Mouse (Mus musculus) NIH3T3 (cell line): Measurements from ENCODE around the gene Tgm1.

Source experiments
- DNase-seq: peaks from one replicate; pipeline ENCODE4 v3.0.0-alpha.2; 2012; ENCODE audit warnings: low read depth

Tgm1 gene

DNA sequence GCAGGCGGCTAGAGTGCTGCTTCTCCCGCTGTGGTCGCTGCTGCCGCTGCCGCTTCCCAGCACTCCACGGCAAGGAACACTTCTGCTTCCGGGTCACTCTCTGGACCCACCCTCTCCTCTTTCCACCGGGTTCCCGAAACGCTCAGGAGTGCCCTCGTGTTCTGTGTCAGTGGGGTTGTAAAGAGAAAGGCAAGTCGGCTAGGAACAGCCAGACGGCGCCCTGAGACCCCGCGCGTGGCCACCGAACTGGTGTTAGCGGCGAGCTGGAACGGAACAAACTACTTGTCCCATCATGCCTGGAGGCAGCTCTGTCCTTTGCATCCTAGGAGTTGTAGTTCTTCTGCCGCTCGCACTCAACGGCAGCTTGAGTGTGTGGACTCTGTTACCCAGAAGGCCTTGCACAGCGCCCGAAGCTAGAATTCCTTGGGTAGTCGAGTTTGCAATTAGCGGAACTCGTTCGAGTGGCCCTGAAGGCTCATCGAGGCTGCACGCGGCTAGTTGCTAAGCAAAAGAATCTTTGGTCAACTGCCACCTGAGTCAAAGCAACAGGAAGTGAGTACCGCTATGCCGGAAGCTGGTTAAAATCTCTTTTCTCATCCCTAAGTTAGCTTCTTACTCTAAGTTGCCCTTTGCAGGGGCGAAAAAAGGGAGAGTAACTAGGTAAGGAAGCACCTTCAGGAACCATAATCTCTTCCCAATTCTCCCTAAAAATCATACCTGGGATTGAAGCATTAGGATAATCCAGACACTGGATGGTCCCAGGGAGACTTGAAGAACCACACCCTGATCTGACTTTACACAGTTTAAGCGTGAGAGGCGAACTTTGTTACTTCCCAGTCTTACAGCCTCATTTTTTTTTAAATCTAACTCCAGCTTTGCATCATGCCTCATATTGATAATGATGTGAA is 41.6 kb downstream of the Tgm1 start, which contains the start of the genes Gmpr2 and Nedd8:
TSS of gene Gmpr2 (plus strand) at position 109 of the 908 bp plus-strand sequence.
TSS of gene Nedd8 (minus strand) at position 292 of the 908 bp plus-strand sequence.
- DNase-seq: peak; percentile 94

- no peak for DNase-seq
Measured at GRCm38 (mm10) chr14:55671486-55671832, 42.3 kb downstream of the Tgm1 start.

DNA sequence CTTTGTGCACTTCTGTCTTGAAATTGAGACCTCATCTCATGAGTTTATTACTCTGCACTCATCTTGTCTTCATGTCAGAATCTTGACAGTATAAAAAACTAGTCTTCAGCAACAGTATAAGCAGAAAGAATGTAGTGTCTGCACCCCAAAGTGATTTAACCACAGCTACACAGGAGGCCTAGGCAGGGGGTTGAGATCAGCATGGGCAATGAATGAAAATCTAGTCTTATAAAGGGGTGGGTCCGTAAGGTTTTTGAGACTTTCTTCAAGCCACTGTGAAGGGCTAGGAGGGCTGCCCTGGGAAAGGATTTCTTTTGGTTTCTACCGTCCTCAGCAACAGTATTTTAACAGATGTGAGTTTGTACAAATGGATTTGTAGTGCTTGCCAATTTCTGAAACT is 53.1 kb downstream of the Tgm1 start:
- no peak for DNase-seq

- DNase-seq: peak; percentile 92
Measured at GRCm38 (mm10) chr14:55659960-55660573, 53.7 kb downstream of the Tgm1 start, which contains the start of gene Mdp1. Gene Mdp1 (minus strand): TSS chr14:55660508.

DNA sequence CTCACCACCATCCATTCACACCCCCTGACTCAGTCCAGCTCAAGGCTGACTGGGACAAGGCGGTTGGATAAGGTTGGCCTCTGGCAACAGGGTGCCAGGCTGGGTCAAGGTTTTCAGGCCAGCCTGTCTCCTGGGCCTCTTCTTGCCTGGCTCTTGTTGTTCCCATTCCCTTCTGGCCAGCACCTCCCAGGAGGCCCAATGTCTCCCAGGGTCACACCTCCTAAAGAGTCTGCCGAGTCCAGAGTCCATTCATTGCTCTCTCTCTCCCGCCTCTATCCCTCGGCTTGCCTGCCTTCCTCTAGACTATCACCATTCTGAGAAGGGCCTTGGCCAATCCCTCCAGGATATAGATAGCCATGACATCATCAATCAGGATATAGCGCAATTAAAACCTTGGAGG is 55.7 kb downstream of the Tgm1 start:
- DNase-seq: no peak

GRCm38 (mm10) chr14:55656935-55657334 is 56.8 kb downstream of the Tgm1 start:
- no peak for DNase-seq

DNA sequence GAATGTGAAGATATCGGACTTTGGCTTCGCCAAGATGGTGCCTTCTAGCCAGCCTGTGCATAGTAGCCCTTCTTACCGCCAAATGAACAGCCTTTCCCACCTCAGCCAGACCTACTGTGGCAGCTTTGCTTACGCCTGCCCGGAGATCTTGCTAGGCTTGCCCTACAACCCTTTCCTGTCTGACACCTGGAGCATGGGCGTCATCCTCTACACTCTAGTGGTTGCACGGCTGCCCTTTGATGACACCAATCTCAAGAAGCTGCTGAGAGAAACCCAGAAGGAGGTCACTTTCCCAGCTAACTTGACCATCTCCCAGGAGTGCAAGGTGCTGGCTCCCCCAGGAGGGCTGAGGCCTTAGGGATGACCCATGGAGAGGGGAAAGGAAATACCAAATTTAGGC is 62.2 kb downstream of the Tgm1 start:
- no peak for DNase-seq
